Mouse (Mus musculus) limb, embryonic 15.5 days (tissue): ENCODE results near the gene Tspan5. TPM values are rescaled to one million over a fixed set of nuclear protein-coding genes. Genes with fewer than 3 reads are reported as not detected.

ENCODE experiments used
- ATAC-seq: fragments of 200-750 bp; cut with Nextera tagmentation; 2 replicates; pipeline ENCODE4 v1.8.0; 2017; ENCODE audit warnings: low read depth, moderate TSS enrichment; ENCODE audit not compliant: insufficient number of reproducible peaks, low FRiP score, low TSS enrichment
- H3K27ac ChIP-seq: fragments of 300-500 bp; sonication (generic); 2 replicates; pipeline ENCODE4 v1.5.1; 2015; ENCODE audit warnings: moderate library complexity, mild to moderate bottlenecking, inconsistent platforms
- H3K27me3 ChIP-seq: fragments of 300-500 bp; sonication (generic); 2 replicates; pipeline ENCODE4 v1.6.1; 2015; ENCODE audit warnings: inconsistent platforms
- H3K36me3 ChIP-seq: fragments of 300-500 bp; sonication (generic); 2 replicates; pipeline ENCODE4 v1.6.1; 2015; ENCODE audit warnings: inconsistent platforms
- H3K4me1 ChIP-seq: fragments of 300-500 bp; sonication (generic); 2 replicates; pipeline ENCODE4 v1.6.1; 2015; ENCODE audit warnings: inconsistent platforms
- H3K4me2 ChIP-seq: fragments of 300-500 bp; sonication (generic); 2 replicates; pipeline ENCODE4 v1.6.1; 2015; ENCODE audit warnings: mild to moderate bottlenecking, inconsistent platforms
- H3K4me3 ChIP-seq: fragments of 300-500 bp; sonication (generic); 2 replicates; pipeline ENCODE4 v1.5.1; 2015; ENCODE audit warnings: mild to moderate bottlenecking, inconsistent platforms
- H3K9ac ChIP-seq: fragments of 300-500 bp; sonication (generic); 2 replicates; pipeline ENCODE4 v1.6.1; 2015; ENCODE audit warnings: inconsistent platforms
- H3K9me3 ChIP-seq: fragments of 300-500 bp; sonication (generic); 2 replicates; pipeline ENCODE4 v1.6.1; 2016; ENCODE audit warnings: inconsistent platforms
- WGBS: fragments of 180-500 bp; shearing (Covaris S2); methylation state at CpG from one replicate; pipeline ENCODE4 v1.1.7; 2015; 5-methylcytosine and 5-hydroxymethylcytosine counted together
- polyA plus RNA-seq: library from polyadenylated mRNA; unstranded; fragments of >200 nt; fragmentation: Nextera tagmentation; extraction: Ambion mirVana; gene quantifications from 2 replicates; pipeline ENCODE4 v1.2.1, GENCODE M21; 2015

Tspan5 gene
- polyA plus RNA-seq, 1 experiment from 2014 or later, result 44.7 TPM

DNA sequence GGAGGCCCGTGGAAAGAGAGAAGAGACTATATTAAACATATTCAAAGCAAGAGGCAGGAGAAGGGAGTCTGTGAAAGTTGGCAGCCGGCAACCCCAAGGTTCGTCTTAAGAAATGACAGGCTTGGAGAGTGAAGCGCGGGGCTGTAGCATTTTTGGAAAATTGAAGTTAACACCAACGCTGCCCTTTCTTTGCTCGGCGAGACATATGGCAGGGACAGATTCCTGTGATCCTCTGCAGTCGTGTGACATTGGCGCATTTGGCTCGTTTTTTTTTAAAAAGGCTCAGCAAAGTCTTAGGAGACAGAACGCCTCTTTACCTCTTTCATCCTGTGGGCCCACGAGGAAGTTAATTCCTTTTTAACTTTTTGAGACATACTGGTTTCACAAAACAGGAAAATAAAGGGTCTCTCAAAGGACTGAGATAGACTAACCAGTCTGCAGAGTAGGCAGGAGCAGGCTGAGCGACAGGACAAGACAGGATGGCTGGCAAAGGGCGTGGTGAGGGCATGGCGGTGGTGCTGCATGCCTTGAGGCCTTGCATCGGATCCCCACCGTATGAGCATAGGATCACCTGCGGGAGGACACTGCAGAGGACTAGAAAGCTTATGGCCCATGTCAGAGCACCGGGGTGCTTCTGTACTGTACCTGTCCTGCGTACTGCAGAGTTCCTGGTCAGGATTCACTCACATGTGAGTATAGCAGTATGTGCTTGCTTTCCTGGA, 60.9 kb downstream of the Tspan5 start:
- no peak for ATAC-seq
- H3K4me2 ChIP-seq, result no peak overlapping the region
- no peaks in the 10 kb centered on the region for H3K27me3 ChIP-seq
- H3K4me1 ChIP-seq, result peaks cover 34% of the 10 kb centered on the region
- no peak overlapping the region for H3K4me3 ChIP-seq
- no peaks in the 10 kb centered on the region for H3K9me3 ChIP-seq
- H3K9ac ChIP-seq, result no peak overlapping the region
- WGBS, result 65% methylated on average over 21 of the region's 21 CpGs
- H3K27ac ChIP-seq, result no peak overlapping the region
- no peaks in the 10 kb centered on the region for H3K36me3 ChIP-seq

DNA sequence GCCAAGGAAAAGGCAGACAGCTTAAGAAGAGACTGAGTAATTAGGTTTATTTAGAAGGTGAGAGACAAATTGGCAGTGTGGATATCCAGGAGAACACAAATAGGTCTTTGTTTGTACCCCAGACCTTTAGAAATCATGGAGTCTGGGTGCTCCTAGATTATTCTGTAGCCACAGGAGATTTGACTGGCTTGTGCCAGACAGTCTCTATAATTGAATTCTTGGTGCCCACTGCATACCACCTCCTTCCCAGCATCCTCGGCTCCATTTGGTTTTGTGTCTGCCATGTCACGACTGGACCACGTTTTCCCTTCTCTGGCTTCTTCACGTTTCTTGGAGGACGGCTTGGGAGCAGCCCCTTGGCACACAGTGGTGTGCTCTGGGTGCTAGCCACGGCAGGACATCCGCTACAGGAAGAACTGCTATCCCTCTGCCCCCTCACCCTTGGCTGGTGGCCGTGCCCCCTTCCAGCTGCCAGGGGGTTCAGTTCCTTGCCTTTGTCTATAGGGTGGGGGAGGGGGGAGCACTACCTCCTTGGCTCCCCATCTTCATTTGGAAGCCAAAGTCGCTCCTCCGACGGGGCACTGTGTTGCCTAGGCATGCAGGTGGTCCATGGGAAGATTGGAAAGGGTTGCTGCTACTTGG, 61.6 kb downstream of the Tspan5 start:
- Histone ChIP-seq H3K4me3 (no peak overlapping the region), H3K9ac (no peak overlapping the region), H3K4me2 (no peak overlapping the region), H3K36me3 (no peaks in the 10 kb centered on the region), H3K4me1 (peaks cover 34% of the 10 kb centered on the region), H3K27me3 (no peaks in the 10 kb centered on the region), H3K27ac (no peak overlapping the region), H3K9me3 (no peaks in the 10 kb centered on the region)
- no peak for ATAC-seq
- WGBS, result 81% methylated on average over 11 of the region's 11 CpGs

DNA sequence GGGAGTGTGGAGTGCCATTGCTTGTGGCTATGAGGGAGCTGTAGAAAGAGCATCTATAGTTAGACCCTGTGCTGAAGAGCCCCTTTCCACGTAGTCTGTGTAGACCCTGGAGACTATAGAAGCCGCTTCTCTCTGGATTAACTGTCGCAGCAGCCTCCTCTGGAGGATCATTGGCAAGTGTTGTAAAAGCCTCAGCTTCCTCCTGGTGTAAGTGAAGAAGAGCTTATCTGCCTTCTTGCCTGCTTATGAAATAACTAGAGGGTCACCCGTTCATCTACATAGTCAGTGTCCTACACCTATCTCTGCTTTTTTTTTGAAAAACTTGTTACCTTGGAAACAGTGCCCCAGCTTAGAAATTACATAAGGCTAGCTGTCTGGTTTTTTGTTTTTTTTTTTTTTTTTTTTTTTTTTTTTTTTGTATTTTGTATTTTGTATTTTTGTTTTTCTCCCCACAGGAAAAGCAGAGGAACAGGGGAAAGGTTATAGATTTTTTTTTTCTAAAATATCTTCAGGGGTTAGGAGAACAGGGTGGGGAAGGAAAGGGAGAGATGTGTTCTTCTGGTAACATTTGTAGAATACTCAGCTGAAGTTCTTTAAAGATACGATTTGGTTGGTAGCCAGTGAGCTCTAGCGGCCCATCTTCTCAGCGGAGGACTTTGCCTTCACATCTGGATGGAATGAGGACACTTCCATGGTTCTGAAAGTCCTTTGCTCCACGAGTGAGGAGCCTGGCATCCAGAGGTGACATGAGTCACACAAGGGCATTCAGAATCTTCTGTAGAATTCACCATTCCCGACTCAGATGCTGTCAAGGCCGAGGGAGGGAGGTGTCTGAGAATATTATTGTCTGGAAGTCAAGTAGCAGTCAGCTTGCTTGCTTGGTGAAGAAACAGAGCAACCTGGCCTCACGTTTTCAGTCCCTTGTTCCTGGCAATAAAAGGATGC, 62.4 kb downstream of the Tspan5 start:
- no peak overlapping the region for H3K4me2 ChIP-seq
- H3K9ac ChIP-seq, result no peak overlapping the region
- no peak overlapping the region for H3K27ac ChIP-seq
- peaks cover 34% of the 10 kb centered on the region for H3K4me1 ChIP-seq
- H3K9me3 ChIP-seq, result no peaks in the 10 kb centered on the region
- no peaks in the 10 kb centered on the region for H3K27me3 ChIP-seq
- no peaks in the 10 kb centered on the region for H3K36me3 ChIP-seq
- no peak for ATAC-seq
- no peak overlapping the region for H3K4me3 ChIP-seq
- 66% methylated on average over 11 of the region's 11 CpGs for WGBS

DNA sequence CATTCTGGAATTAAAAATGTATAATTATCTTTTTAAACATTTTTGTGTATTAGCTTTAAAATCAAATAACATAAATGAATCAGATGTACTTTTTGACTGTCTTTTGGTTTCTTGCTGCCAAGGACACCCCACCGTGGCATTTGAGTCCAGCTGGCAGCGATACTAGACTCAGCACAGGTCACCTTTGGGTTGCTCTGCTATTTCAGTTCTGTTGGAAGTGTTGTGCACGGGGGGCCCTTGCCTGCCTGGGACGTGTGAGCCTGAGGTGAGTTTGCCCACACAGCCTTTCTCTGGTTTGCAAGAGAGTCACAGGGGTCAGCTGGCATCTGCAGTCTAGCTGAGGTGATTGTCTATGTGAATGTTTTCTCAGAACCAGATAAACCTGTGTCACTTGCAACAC, 65.8 kb downstream of the Tspan5 start:
- Histone ChIP-seq H3K9ac (no peak overlapping the region), H3K4me2 (no peak overlapping the region), H3K27me3 (no peaks in the 10 kb centered on the region), H3K27ac (no peak overlapping the region), H3K4me3 (no peak overlapping the region), H3K9me3 (no peaks in the 10 kb centered on the region), H3K36me3 (no peaks in the 10 kb centered on the region), H3K4me1 (peaks cover 5% of the 10 kb centered on the region)
- 89% methylated on average over 4 of the region's 4 CpGs for WGBS
- ATAC-seq, result no peak

DNA sequence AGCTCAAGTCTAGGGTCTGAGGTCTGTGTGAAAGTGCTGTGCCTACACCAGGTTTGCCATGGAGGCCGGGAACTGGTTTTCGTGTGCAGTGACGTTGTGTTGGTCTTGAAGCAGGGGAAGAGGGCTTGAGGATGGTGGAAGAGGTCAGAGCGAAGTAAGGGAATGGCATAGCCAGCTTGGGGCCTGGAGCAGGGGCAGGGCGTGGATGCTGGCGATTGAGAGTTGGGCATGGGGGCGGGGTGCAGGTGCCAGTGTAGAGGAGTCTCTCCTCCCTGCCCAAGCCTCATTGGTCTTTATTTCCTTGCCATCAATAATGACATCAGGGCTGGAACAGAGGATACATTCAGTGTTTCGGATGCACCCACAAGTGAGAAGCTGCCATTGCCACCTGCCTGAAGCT, 67.5 kb downstream of the Tspan5 start:
- H3K36me3 ChIP-seq, result no peaks in the 10 kb centered on the region

DNA sequence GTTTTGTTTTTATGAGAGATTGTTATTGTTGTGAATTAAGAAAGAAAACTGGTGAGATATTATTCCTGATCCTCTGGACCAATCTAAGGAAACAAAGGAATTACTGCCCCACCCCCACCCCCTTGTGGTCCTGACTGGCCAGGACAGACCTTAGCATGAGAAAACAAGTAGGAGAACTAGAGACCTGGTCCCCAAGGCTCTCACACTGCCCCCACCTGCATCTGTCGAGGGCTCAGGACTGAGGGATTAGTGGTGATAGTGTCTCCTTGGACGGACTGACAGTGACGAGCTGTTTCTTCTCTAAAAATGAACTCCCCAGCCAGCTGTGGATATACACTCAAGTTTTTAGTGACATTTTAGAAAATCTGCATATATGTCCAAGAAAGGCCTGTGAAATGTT, 70.6 kb downstream of the Tspan5 start:
- WGBS, result 52% methylated on average over 3 of the region's 3 CpGs
- ATAC-seq, result no peak

More for the DNA sequence above, 67.5 kb downstream of the Tspan5 start:
- no peaks in the 10 kb centered on the region for H3K27me3 ChIP-seq
- WGBS, result 89% methylated on average over 8 of the region's 8 CpGs
- H3K27ac ChIP-seq, result no peak overlapping the region
- 0 out of 2 replicates have a peak, but pooled peaks cover 6% of the 10 kb centered on the region for H3K4me1 ChIP-seq
- no peak overlapping the region for H3K4me3 ChIP-seq
- no peak overlapping the region for H3K9ac ChIP-seq
- H3K9me3 ChIP-seq, result no peaks in the 10 kb centered on the region
- no peak for ATAC-seq
- no peak overlapping the region for H3K4me2 ChIP-seq

DNA sequence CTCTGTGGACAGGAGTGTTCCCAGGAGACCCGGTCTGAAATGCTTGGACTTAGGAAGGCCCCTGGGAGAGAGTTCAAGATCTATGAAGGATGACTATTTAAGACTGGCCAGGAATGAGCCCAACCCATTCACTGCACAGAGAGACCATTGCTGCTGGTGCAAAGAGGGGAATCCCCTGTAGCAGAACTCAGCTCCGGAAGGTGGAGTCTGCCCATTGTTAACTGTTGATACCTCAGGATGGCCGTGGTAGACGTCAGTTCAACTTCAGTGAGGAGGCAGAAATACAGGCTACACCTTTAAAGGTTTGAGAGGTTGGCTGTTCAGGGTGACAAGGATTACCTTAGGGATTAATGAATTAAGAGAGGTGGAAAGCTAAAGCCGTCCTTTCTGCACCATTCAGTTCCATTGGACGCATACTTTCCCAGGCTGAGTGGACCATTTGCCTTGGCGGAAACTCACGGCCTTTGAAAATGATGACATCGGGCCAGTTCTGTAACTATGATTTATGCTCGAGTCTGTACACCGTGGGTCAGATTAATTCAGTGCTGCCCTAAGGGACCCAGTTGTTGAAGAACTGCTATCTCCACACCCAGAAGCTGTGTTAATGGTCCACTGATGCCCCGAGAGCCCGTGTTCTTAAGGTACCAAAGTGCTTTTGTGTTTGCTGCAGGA, 71.3 kb downstream of the Tspan5 start:
- no peaks in the 10 kb centered on the region for H3K27me3 ChIP-seq
- ATAC-seq, result no peak
- H3K4me3 ChIP-seq, result no peak overlapping the region
- no peaks in the 10 kb centered on the region for H3K36me3 ChIP-seq
- no peak overlapping the region for H3K4me2 ChIP-seq
- no peak overlapping the region for H3K27ac ChIP-seq
- no peak overlapping the region for H3K9ac ChIP-seq
- whole genome bisulfite sequencing, result 77% methylated on average over 13 of the region's 13 CpGs
- no peaks in the 10 kb centered on the region for H3K9me3 ChIP-seq
- peaks cover 12% of the 10 kb centered on the region for H3K4me1 ChIP-seq

More for the DNA sequence above, 70.6 kb downstream of the Tspan5 start:
- H3K36me3 ChIP-seq, result no peaks in the 10 kb centered on the region
- H3K4me3 ChIP-seq, result no peak overlapping the region
- no peak overlapping the region for H3K4me2 ChIP-seq
- H3K27me3 ChIP-seq, result no peaks in the 10 kb centered on the region
- no peaks in the 10 kb centered on the region for H3K9me3 ChIP-seq
- peaks cover 12% of the 10 kb centered on the region for H3K4me1 ChIP-seq
- H3K27ac ChIP-seq, result no peak overlapping the region
- no peak overlapping the region for H3K9ac ChIP-seq

DNA sequence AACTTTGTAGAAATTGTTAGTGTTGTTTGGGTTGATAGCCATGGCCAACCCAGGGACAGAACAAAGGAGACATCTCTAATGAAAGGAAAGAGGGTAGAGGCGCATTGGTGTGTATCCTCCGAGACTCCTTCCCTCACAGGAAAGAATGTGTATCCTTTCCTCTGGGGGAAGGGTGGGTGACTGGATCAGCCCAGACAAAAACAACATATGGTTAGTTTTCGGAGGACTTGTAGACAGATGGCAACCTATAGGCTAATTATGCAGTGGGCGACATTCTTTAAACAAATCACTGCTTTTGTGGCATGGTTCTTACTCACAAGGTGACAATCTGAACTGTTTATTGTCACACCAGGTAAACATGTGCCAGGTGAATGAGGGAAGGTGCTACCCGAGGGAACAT, 72.5 kb downstream of the Tspan5 start:
- Histone ChIP-seq H3K9ac (no peak overlapping the region), H3K36me3 (no peaks in the 10 kb centered on the region), H3K4me3 (no peak overlapping the region), H3K27ac (no peak overlapping the region), H3K4me2 (no peak overlapping the region), H3K27me3 (no peaks in the 10 kb centered on the region), H3K4me1 (peaks cover 12% of the 10 kb centered on the region), H3K9me3 (no peaks in the 10 kb centered on the region)
- 67% methylated on average over 5 of the region's 5 CpGs for WGBS
- ATAC-seq, result no peak

DNA sequence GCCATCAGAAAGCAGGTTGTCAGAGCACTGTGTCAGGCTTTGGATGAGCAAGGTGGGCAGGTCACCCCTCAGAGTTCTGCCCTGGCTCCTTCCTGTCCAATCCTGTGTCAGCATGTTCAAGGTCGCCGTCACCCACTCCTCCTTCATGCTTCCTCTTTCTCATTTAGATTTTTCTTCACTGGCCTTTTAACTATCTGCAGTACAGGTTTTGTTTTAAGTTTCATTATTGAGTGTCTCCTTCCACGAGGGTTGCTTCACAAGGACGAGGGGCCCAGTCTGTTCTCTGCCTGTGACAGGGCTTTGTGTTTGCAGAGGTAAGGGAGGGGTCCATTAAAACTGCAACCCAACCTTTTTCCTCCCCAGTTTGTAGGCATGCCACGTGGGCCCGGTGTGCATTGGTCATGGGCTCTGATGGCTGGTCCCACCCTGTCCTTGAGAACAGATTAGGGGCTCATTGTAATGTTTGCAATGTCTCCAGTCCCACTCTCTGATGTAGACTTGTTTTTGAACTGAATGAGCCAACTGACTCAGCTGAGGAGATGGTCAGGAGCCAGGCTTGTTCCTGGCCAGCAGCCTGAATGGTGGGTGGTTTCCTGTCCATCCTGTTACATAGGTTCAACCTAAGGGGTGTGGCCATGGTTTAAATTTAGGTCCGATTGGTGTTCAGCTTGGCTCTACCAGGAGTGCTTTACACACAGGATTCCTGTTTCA, 73.3 kb downstream of the Tspan5 start:
- Histone ChIP-seq H3K4me2 (no peak overlapping the region), H3K4me3 (no peak overlapping the region), H3K27ac (no peak overlapping the region)

DNA sequence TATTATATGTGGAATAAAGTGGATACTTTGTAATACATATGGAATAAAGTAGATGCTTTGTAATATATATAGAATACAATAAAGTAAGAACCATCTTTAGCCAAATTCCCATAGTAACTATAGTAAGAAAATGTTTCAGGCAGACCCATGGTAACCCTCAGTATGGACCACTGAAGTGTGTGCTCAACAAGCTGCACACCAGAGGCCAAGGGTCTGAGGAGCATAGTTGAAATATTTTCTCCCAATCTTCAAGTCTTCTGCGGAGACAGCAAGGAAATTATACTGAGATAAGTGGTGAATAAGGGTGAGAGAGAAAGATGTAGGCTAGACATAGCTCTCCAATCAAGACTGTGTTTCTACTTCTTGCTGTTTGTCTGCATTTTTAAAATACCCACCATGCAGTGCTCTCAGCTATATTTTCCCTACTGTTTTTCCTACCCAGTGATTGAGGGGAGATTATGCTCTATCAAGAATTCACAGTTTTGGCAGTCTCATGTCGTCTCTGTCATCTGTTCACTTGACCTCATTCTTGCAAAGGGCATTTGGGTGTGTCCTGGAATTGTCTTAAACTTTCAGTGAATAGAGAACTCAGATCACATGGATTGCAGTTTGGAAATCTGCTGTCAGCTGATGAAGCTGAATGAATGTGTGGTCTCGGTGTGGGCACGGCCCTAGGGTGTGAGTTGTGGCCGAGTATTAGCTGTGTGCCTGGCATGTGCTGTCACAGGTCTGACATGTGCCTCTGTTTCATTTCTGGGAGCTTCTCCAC, 75.1 kb downstream of the Tspan5 start:
- Histone ChIP-seq H3K9ac (no peak overlapping the region), H3K27ac (no peak overlapping the region), H3K4me1 (peaks cover 19% of the 10 kb centered on the region), H3K27me3 (no peaks in the 10 kb centered on the region), H3K36me3 (no peaks in the 10 kb centered on the region), H3K4me3 (no peak overlapping the region), H3K9me3 (no peaks in the 10 kb centered on the region), H3K4me2 (no peak overlapping the region)
- ATAC-seq, result no peak
- 74% methylated on average over 5 of the region's 5 CpGs for WGBS

More for the DNA sequence above, 73.3 kb downstream of the Tspan5 start:
- no peak for ATAC-seq
- H3K36me3 ChIP-seq, result no peaks in the 10 kb centered on the region
- H3K9ac ChIP-seq, result no peak overlapping the region
- H3K27me3 ChIP-seq, result no peaks in the 10 kb centered on the region
- peaks cover 12% of the 10 kb centered on the region for H3K4me1 ChIP-seq
- 78% methylated on average over 7 of the region's 7 CpGs for WGBS
- no peaks in the 10 kb centered on the region for H3K9me3 ChIP-seq
